Mouse (Mus musculus) E14TG2a.4 (cell line): ENCODE results near the gene Slc38a9.

Experiments used
- CTCF ChIP-seq: conservative IDR thresholded peaks from 2 replicates; pipeline ENCODE4 v1.5.1; 2014; ENCODE audit warnings: low read length
- NANOG ChIP-seq: IDR thresholded peaks from 2 replicates; pipeline ENCODE4 v1.6.1; 2014; ENCODE audit warnings: borderline replicate concordance, low read length, mixed read lengths
- POU5F1 ChIP-seq: IDR thresholded peaks from 2 replicates; pipeline ENCODE4 v1.6.1; 2014; ENCODE audit warnings: low read length, borderline replicate concordance

DNA sequence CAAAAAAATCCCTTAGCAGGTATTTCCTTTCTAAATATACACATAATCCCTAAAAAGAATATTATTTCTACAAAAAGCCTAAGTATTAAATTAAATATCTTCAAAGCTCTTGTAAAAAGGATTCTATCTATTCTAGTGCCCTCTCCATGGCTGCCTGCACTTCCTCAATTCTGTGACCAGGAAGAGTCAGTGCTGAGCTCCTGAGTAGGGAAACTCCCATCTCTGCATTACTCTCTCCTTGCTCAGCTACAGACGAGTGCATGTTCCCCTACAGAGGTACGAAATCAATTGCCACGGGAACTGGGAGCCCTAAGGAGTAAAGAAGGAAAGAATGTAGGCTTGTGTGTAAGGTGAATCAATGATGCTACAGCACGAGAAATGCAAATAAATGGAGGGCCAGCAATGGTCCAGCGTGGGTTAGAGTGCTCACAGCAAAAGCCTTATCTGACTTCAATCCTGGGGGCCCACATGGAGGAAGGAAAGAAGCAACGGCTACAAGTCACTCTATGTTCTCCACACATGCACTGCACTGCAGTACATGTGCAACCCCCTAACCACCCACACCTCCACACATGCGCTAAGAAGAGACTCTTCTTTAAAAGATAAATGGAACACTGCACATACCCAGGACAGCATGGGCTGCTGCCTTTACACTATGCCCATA, 25.2 kb upstream of the Slc38a9 start:
- TF ChIP-seq CTCF (no peak), POU5F1 (no peak), NANOG (no peak)
